Mouse (Mus musculus): ENCODE measurements around the gene P4htm. TPM values are rescaled to one million over a fixed set of nuclear protein-coding genes. Genes with fewer than 3 reads are reported as not detected.

The P4htm gene
- total RNA-seq, 2 experiments from 2014 or later: 47.8 to 52.2 TPM

GRCm38 (mm10) chr9:108579344-108579690 lies 18.1 kb downstream of the P4htm start:
- intact Hi-C loops (cut with DNase I): no loop called here
- DNase-seq (ENCODE audit: extremely low spot score in 1 of 2, low spot score in 2 of 2): no peak

GRCm38 (mm10) chr9:108578545-108579343 lies 18.7 kb downstream of the P4htm start, which contains the start of gene Wdr6:
Gene Wdr6 (minus strand): TSS chr9:108578739.
- peak; percentile 96 to 98 for DNase-seq (ENCODE audit: extremely low spot score in 1 of 2, low spot score in 2 of 2)
- intact Hi-C loops (cut with DNase I): no loop called here

GRCm38 (mm10) chr9:108577934-108578544 lies 19.4 kb downstream of the P4htm start:
- intact Hi-C loops (cut with DNase I): no loop called here
- peak in 1 of 2 experiments; percentile 84 for DNase-seq (ENCODE audit: extremely low spot score in 1 of 2, low spot score in 2 of 2)

GRCm38 (mm10) chr9:108577025-108577424 lies 20.4 kb downstream of the P4htm start:
- intact Hi-C loops (cut with DNase I): no loop called here
- no peak for DNase-seq (ENCODE audit: extremely low spot score in 1 of 2, low spot score in 2 of 2)

GRCm38 (mm10) chr9:108575321-108576297 lies 21.9 kb downstream of the P4htm start:
- no peak for DNase-seq (ENCODE audit: extremely low spot score in 1 of 2, low spot score in 2 of 2)
- intact Hi-C loops (cut with DNase I): no loop called here

GRCm38 (mm10) chr9:108574921-108575320 lies 22.5 kb downstream of the P4htm start:
- no peak for DNase-seq (ENCODE audit: extremely low spot score in 1 of 2, low spot score in 2 of 2)

GRCm38 (mm10) chr9:108573774-108574690 lies 23.4 kb downstream of the P4htm start:
- intact Hi-C loops (cut with DNase I): no loop called here
- DNase-seq (ENCODE audit: extremely low spot score in 1 of 2, low spot score in 2 of 2): peak in 1 of 2 experiments; percentile 82

More at GRCm38 (mm10) chr9:108574921-108575320, 22.5 kb downstream of the P4htm start:
- intact Hi-C loops (cut with DNase I): no loop called here

- intact Hi-C loops (cut with DNase I): no loop called here
- peak in 1 of 2 experiments; percentile 2 for DNase-seq (ENCODE audit: extremely low spot score in 1 of 2, low spot score in 2 of 2)
These were observed 25.1 kb downstream of the P4htm start for GRCm38 (mm10) chr9:108572321-108572720.

GRCm38 (mm10) chr9:108571401-108571973 lies 26.0 kb downstream of the P4htm start:
- peak in 1 of 2 experiments; percentile 3 for DNase-seq (ENCODE audit: extremely low spot score in 1 of 2, low spot score in 2 of 2)
- intact Hi-C loops (cut with DNase I): no loop called here

- intact Hi-C loops (cut with DNase I): no loop called here
- peak; percentile 53 to 89 for DNase-seq (ENCODE audit: extremely low spot score in 1 of 2, low spot score in 2 of 2)
These were observed 27.1 kb downstream of the P4htm start for GRCm38 (mm10) chr9:108570207-108570896.

GRCm38 (mm10) chr9:108569381-108570206 lies 27.9 kb downstream of the P4htm start, which contains the start of gene Dalrd3:
Gene Dalrd3 (plus strand): TSS chr9:108569886.
- intact Hi-C loops (cut with DNase I): no loop called here

GRCm38 (mm10) chr9:108568511-108568921 lies 29.0 kb downstream of the P4htm start:
- intact Hi-C loops (cut with DNase I): no loop called here
- DNase-seq (ENCODE audit: extremely low spot score in 1 of 2, low spot score in 2 of 2): no peak

More at GRCm38 (mm10) chr9:108569381-108570206, 27.9 kb downstream of the P4htm start, which contains the start of gene Dalrd3:
- DNase-seq (ENCODE audit: extremely low spot score in 1 of 2, low spot score in 2 of 2): peak; percentile 90 to 93

GRCm38 (mm10) chr9:108567931-108568419 lies 29.5 kb downstream of the P4htm start:
- intact Hi-C loops (cut with DNase I): no loop called here
- no peak for DNase-seq (ENCODE audit: extremely low spot score in 1 of 2, low spot score in 2 of 2)

- peak; percentile 94 to 98 for DNase-seq (ENCODE audit: extremely low spot score in 1 of 2, low spot score in 2 of 2)
These were observed 30.4 kb downstream of the P4htm start, which contains the start of gene Ndufaf3 for GRCm38 (mm10) chr9:108566815-108567776. Gene Ndufaf3 (minus strand): TSS chr9:108567434.

More at GRCm38 (mm10) chr9:108566815-108567776, 30.4 kb downstream of the P4htm start, which contains the start of gene Ndufaf3:
- intact Hi-C loops (cut with DNase I): no loop called here
